Mouse (Mus musculus): ENCODE data around the gene Erich4. TPM values are rescaled to one million over a fixed set of nuclear protein-coding genes. Genes with fewer than 3 reads are reported as not detected.

Erich4 gene
- polyA plus RNA-seq, 1 experiment from 2014 or later, result 1.1 TPM

DNA sequence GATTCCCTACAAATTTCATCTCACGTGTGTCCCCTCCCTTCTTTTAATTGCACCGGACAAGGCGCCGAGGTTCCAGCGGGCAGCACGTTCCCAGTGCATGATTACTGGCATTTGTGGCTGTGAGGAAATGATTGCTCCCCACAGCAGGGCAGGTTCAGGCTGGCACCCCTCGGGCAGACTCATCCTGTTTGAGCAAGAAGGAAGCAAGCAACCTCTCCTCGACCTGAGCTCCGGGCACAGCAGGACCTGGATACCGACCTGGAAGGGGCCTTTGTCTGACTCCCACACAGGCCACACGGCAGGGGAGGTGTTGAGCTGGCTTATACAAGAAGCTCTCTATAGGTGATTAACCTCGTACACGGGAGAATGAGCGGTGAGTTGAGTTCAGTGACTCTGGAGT is 29.4 kb upstream of the Erich4 start:
- Histone ChIP-seq H3K4me2 (ENCODE audit: low read length) (no peak overlapping the region), H3K27ac (ENCODE audit: low read depth) (no peak overlapping the region), H3K4me3 (ENCODE audit: low read depth, low read length) (no peak overlapping the region), H3K9ac (ENCODE audit: low read length) (no peak overlapping the region), H3K27me3 (replicated peaks; ENCODE audit: control insufficient read depth, insufficient read depth, low read length) (no peaks in the 10 kb centered on the region), H3K36me3 (ENCODE audit: control insufficient read depth, insufficient read depth, low read length) (no peaks in the 10 kb centered on the region), H3K9me3 (ENCODE audit: control insufficient read depth, low read length) (no peaks in the 10 kb centered on the region), H3K4me1 (replicated peaks; ENCODE audit: control insufficient read depth, insufficient read depth, low read length) (no peaks in the 10 kb centered on the region)
- 68% methylated on average over 14 of the region's 14 CpGs for WGBS
- DNase-seq (ENCODE audit: low spot score) (no peak), ATAC-seq (replicated peaks; ENCODE audit: low FRiP score, low TSS enrichment, low read depth) (no peak)

DNA sequence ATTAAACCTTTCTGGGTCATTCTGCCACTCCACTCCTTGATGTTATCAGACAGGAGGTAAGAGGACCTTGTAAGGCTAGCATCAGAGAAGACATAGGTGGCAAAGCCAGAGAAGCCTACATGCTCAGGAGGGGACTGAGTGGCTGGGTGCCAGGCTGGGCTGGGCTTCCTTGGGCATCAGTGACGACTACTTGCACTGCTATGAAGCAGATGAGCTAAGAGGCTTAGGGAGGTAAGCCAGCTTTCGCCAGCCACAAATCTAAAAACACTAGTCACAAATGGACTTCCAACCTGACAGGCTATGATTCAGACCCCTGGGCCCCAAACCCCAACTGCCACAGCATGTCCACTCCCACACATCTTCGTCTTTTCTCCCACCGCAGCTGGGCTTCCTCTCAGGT is 28.9 kb upstream of the Erich4 start:
- no peak overlapping the region for H3K4me3 ChIP-seq (ENCODE audit: low read depth, low read length)
- H3K9ac ChIP-seq (ENCODE audit: low read length), result no peak overlapping the region
- H3K36me3 ChIP-seq (ENCODE audit: control insufficient read depth, insufficient read depth, low read length), result no peaks in the 10 kb centered on the region
- no peaks in the 10 kb centered on the region for H3K9me3 ChIP-seq (ENCODE audit: control insufficient read depth, low read length)
- no peaks in the 10 kb centered on the region for H3K4me1 ChIP-seq (replicated peaks; ENCODE audit: control insufficient read depth, insufficient read depth, low read length)
- DNase-seq (ENCODE audit: low spot score) (no peak), ATAC-seq (replicated peaks; ENCODE audit: low FRiP score, low TSS enrichment, low read depth) (no peak)
- H3K4me2 ChIP-seq (ENCODE audit: low read length), result no peak overlapping the region
- 78% methylated on average over 4 of the region's 4 CpGs for WGBS
- H3K27ac ChIP-seq (ENCODE audit: low read depth), result no peak overlapping the region
- H3K27me3 ChIP-seq (replicated peaks; ENCODE audit: control insufficient read depth, insufficient read depth, low read length), result no peaks in the 10 kb centered on the region

DNA sequence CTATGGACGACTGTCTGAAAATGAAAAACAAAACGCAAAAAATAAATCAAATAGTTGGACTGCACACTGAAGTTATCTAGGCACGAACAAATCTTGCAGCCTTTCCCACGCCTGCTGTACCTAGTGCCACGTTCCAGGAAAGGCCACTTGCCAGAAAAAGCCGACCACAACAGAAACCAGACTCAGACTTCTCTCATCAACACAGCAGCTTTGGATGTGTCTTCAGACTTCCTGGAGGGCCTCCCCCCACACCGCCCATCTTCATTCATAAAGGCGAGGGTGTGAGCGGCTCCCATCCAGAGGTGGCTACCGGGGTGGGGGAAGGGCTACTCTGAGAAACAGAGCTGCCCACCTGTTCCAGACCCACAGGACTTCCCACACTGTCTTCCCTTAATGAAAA is 28.4 kb upstream of the Erich4 start:
- no peaks in the 10 kb centered on the region for H3K9me3 ChIP-seq (ENCODE audit: control insufficient read depth, low read length)
- H3K4me2 ChIP-seq (ENCODE audit: low read length), result no peak overlapping the region
- WGBS, result 76% methylated on average over 10 of the region's 10 CpGs
- ATAC-seq (replicated peaks; ENCODE audit: low FRiP score, low TSS enrichment, low read depth), result no peak
- H3K36me3 ChIP-seq (ENCODE audit: control insufficient read depth, insufficient read depth, low read length), result no peaks in the 10 kb centered on the region; the same call in 1 of the 2 replicates
- no peak for DNase-seq (ENCODE audit: low spot score)
- no peak overlapping the region for H3K4me3 ChIP-seq (ENCODE audit: low read depth, low read length)
- no peaks in the 10 kb centered on the region for H3K27me3 ChIP-seq (replicated peaks; ENCODE audit: control insufficient read depth, insufficient read depth, low read length)
- H3K4me1 ChIP-seq (replicated peaks; ENCODE audit: control insufficient read depth, insufficient read depth, low read length), result no peaks in the 10 kb centered on the region
- no peak overlapping the region for H3K9ac ChIP-seq (ENCODE audit: low read length)
- no peak overlapping the region for H3K27ac ChIP-seq (ENCODE audit: low read depth)

DNA sequence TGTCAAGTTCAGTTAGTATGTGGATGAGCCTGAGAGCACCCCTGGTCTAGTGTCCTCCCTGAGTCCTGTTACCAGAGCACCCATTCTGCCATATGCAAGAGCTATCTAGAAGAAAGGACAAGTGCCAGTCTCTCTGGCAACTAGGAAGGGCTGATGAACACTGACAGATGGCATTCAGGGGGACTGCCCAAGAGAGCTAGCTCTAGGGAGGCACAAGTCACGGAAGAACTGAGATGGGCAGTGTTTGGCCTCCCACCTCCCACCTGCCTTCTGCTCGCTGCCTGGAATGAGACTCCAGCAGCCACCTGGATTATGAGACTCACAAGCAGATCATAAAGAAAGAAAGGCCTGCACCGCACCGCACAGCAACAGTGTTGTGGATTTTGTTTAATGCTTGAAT is 24.1 kb upstream of the Erich4 start:
- DNase-seq (ENCODE audit: low spot score) (no peak), ATAC-seq (replicated peaks; ENCODE audit: low FRiP score, low TSS enrichment, low read depth) (no peak)
- no peak overlapping the region for H3K9ac ChIP-seq (ENCODE audit: low read length)
- H3K4me2 ChIP-seq (ENCODE audit: low read length), result no peak overlapping the region
- 88% methylated on average over 4 of the region's 4 CpGs for WGBS
- no peak overlapping the region for H3K4me3 ChIP-seq (ENCODE audit: low read depth, low read length)
- no peaks in the 10 kb centered on the region for H3K4me1 ChIP-seq (replicated peaks; ENCODE audit: control insufficient read depth, insufficient read depth, low read length)
- H3K9me3 ChIP-seq (ENCODE audit: control insufficient read depth, low read length), result no peaks in the 10 kb centered on the region
- H3K27ac ChIP-seq (ENCODE audit: low read depth), result no peak overlapping the region
- H3K36me3 ChIP-seq (ENCODE audit: control insufficient read depth, insufficient read depth, low read length), result peaks cover 5% of the 10 kb centered on the region; the same call in 1 of the 2 replicates
- no peaks in the 10 kb centered on the region for H3K27me3 ChIP-seq (replicated peaks; ENCODE audit: control insufficient read depth, insufficient read depth, low read length)

- no peaks in the 10 kb centered on the region for H3K4me1 ChIP-seq (replicated peaks; ENCODE audit: control insufficient read depth, insufficient read depth, low read length)
- no peak overlapping the region for H3K4me3 ChIP-seq (ENCODE audit: low read depth, low read length)
- DNase-seq (ENCODE audit: low spot score), result no peak
- no peak overlapping the region for H3K4me2 ChIP-seq (ENCODE audit: low read length)
- H3K9ac ChIP-seq (ENCODE audit: low read length), result no peak overlapping the region
- no peak for ATAC-seq (replicated peaks; ENCODE audit: low FRiP score, low TSS enrichment, low read depth)
- WGBS, result 88% methylated on average over 5 of the region's 5 CpGs
- H3K9me3 ChIP-seq (ENCODE audit: control insufficient read depth, low read length), result no peaks in the 10 kb centered on the region
- no peaks in the 10 kb centered on the region for H3K27me3 ChIP-seq (replicated peaks; ENCODE audit: control insufficient read depth, insufficient read depth, low read length)
- no peak overlapping the region for H3K27ac ChIP-seq (ENCODE audit: low read depth)
- peaks cover 23% of the 10 kb centered on the region; the same call in 1 of the 2 replicates for H3K36me3 ChIP-seq (ENCODE audit: control insufficient read depth, insufficient read depth, low read length)
Measured at GRCm38 (mm10) chr7:25637099-25637498, 21.4 kb upstream of the Erich4 start.

DNA sequence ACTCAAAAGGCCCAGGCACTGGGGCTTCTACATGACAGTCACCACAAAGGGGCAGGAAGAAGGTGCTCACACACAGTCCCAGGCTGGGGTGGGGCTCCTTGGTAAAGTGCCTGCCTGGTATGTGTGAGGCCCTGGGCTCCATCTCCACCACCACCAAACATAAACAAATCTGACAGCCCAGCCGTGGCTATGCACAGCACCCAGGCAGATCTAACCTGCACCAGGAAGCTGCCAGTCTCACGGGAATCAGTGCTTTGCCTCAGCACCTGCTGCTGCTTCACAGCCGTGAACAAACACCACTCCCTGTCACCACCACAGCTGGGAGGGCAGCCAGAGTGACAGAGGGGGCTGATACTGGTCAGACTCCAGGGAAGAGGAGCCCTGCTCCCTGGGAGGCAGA is 20.7 kb upstream of the Erich4 start:
- H3K9ac ChIP-seq (ENCODE audit: low read length), result 0 out of 2 replicates have a peak overlapping the region, but pooled peaks have one; percentile 10
- no peaks in the 10 kb centered on the region for H3K27me3 ChIP-seq (replicated peaks; ENCODE audit: control insufficient read depth, insufficient read depth, low read length)
- no peak overlapping the region for H3K4me2 ChIP-seq (ENCODE audit: low read length)
- no peaks in the 10 kb centered on the region for H3K4me1 ChIP-seq (replicated peaks; ENCODE audit: control insufficient read depth, insufficient read depth, low read length)
- ATAC-seq (replicated peaks; ENCODE audit: low FRiP score, low TSS enrichment, low read depth) (no peak), DNase-seq (ENCODE audit: low spot score) (no peak)
- H3K36me3 ChIP-seq (ENCODE audit: control insufficient read depth, insufficient read depth, low read length), result peaks cover 30% of the 10 kb centered on the region
- H3K27ac ChIP-seq (ENCODE audit: low read depth), result no peak overlapping the region
- H3K9me3 ChIP-seq (ENCODE audit: control insufficient read depth, low read length), result no peaks in the 10 kb centered on the region
- no peak overlapping the region for H3K4me3 ChIP-seq (ENCODE audit: low read depth, low read length)
- WGBS, result 32% methylated on average over 3 of the region's 3 CpGs

DNA sequence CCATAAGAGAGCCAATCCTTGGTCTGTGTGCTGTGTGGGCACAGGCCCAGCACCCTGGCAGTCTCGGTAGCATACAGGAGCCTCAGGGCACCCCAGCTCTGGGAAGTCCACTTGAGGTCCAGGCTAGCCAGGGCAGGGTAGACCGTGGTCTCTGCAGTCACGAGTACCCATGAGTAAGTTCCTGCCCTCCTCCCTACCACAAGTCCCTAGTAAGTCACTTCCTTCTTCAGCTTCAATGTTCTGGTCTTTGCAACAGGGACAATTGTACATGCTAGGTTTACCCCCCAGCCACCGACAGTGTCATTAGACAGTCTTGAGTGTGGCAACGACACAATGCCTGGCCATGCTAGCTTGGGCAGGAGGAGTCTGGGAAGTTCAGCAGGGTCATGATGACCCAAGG is 17.0 kb upstream of the Erich4 start:
- Histone ChIP-seq H3K4me3 (ENCODE audit: low read depth, low read length) (no peak overlapping the region), H3K27me3 (replicated peaks; ENCODE audit: control insufficient read depth, insufficient read depth, low read length) (no peaks in the 10 kb centered on the region), H3K9me3 (ENCODE audit: control insufficient read depth, low read length) (no peaks in the 10 kb centered on the region), H3K36me3 (ENCODE audit: control insufficient read depth, insufficient read depth, low read length) (peaks cover 43% of the 10 kb centered on the region), H3K27ac (ENCODE audit: low read depth) (no peak overlapping the region), H3K4me1 (replicated peaks; ENCODE audit: control insufficient read depth, insufficient read depth, low read length) (peaks cover 6% of the 10 kb centered on the region; the same call in 1 of the 2 replicates), H3K9ac (ENCODE audit: low read length) (no peak overlapping the region), H3K4me2 (ENCODE audit: low read length) (no peak overlapping the region)
- DNase-seq (ENCODE audit: low spot score) (no peak), ATAC-seq (replicated peaks; ENCODE audit: low FRiP score, low TSS enrichment, low read depth) (no peak)
- WGBS, result 88% methylated on average over 5 of the region's 5 CpGs

GRCm38 (mm10) chr7:25628323-25628620 is 12.6 kb upstream of the Erich4 start:
- H3K27ac ChIP-seq (ENCODE audit: low read depth), result no peak overlapping the region
- H3K9me3 ChIP-seq (ENCODE audit: control insufficient read depth, low read length), result no peaks in the 10 kb centered on the region
- peaks cover 15% of the 10 kb centered on the region for H3K4me1 ChIP-seq (replicated peaks; ENCODE audit: control insufficient read depth, insufficient read depth, low read length)
- H3K4me3 ChIP-seq (ENCODE audit: low read depth, low read length), result peak overlapping the region; percentile 45
- H3K4me2 ChIP-seq (ENCODE audit: low read length), result peak overlapping the region; percentile 73
- peak overlapping the region; percentile 51; the same call in 1 of the 2 replicates for H3K9ac ChIP-seq (ENCODE audit: low read length)
- H3K36me3 ChIP-seq (ENCODE audit: control insufficient read depth, insufficient read depth, low read length), result peaks cover 47% of the 10 kb centered on the region
- no peaks in the 10 kb centered on the region for H3K27me3 ChIP-seq (replicated peaks; ENCODE audit: control insufficient read depth, insufficient read depth, low read length)
- no peak for ATAC-seq (replicated peaks; ENCODE audit: low FRiP score, low TSS enrichment, low read depth)
- 48% methylated on average over 8 of the region's 8 CpGs for WGBS
- DNase-seq (ENCODE audit: low spot score), result no peak

DNA sequence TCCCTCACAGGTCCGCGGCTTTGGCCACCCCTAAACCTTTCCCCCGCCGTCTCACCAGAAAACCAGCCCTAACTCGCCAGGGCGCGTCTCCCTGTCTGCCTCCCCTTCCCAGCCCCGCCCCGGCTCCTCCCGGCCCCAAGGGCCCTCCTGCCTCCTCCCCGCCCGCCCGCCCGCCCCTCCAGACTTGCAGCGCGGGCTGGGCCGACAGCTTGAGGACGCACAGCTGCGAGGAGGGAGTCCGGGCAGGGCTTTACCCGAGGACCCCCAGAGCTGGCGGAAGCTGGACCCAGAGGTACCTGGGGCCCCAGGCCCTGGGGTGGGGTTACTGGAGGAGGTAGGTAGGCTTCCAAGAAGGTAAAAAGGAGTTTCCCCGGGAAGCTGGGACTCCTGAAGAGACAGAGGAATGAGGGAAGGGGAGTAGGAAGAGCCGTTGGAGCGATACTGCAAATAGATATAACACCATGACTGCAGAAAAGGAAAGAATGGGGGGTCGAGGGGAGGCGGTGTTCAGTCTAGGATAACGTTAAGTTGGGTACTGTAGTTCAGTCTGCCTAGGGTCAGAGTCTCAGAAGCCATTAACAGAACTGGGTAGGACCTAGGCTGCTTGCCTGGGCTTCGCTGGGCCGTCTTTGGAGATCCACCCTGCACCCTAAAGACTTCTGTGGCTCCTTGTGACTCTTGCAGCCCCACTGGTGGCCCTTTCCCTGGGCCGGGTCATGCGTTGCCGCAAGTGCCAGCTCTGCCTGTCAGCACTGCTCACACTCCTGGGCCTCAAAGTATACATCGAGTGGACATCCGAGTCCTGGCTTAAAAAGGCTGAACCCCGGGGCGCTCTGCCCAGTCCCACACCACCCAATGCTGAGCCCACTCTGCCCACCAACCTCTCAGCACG is 12.0 kb upstream of the Erich4 start:
- peaks cover 45% of the 10 kb centered on the region for H3K36me3 ChIP-seq (ENCODE audit: control insufficient read depth, insufficient read depth, low read length)

More for the DNA sequence above, 12.0 kb upstream of the Erich4 start:
- H3K9me3 ChIP-seq (ENCODE audit: control insufficient read depth, low read length), result no peaks in the 10 kb centered on the region
- peak overlapping the region; percentile 45 for H3K4me3 ChIP-seq (ENCODE audit: low read depth, low read length)
- peak; percentile 84 for DNase-seq (ENCODE audit: low spot score)
- H3K4me1 ChIP-seq (replicated peaks; ENCODE audit: control insufficient read depth, insufficient read depth, low read length), result peaks cover 15% of the 10 kb centered on the region
- H3K27me3 ChIP-seq (replicated peaks; ENCODE audit: control insufficient read depth, insufficient read depth, low read length), result no peaks in the 10 kb centered on the region
- peak overlapping the region; percentile 73 for H3K4me2 ChIP-seq (ENCODE audit: low read length)
- peak overlapping the region; percentile 75 for H3K27ac ChIP-seq (ENCODE audit: low read depth)
- H3K9ac ChIP-seq (ENCODE audit: low read length), result peak overlapping the region; percentile 51
- peak; percentile 84 for ATAC-seq (replicated peaks; ENCODE audit: low FRiP score, low TSS enrichment, low read depth)
- WGBS, result 16% methylated on average over 36 of the region's 38 CpGs

All from intestine, embryonic 14.5 days (tissue).